Mouse (Mus musculus) lung, adult 10 weeks (tissue): ENCODE data around the gene Mdp1. TPM values are rescaled to one million over a fixed set of nuclear protein-coding genes. Genes with fewer than 3 reads are reported as not detected.

Source experiments
- polyA plus RNA-seq: library from polyadenylated mRNA; stranded (reverse); fragments of 350-450 nt; fragmentation: Illumina TruSeq; extraction: RNeasy Lipid Tissue Mini Kit (QIAGEN cat#74804); gene quantifications from one replicate; pipeline ENCODE4 v1.2.3, GENCODE M21; 2014; ENCODE audit warnings: low read depth, low replicate concordance; ENCODE audit not compliant: insufficient read depth

Gene Mdp1
- 36.9 TPM for polyA plus RNA-seq

GRCm38 (mm10) chr14:55659960-55660573 lies at the start of gene Mdp1:
Gene Mdp1 (minus strand): TSS chr14:55660508.

GRCm38 (mm10) chr14:55681160-55682117 lies 21.1 kb upstream of the Mdp1 start, which contains the start of gene Tinf2:
Gene Tinf2 (minus strand): TSS chr14:55681820.

GRCm38 (mm10) chr14:55671833-55672740 lies 11.8 kb upstream of the Mdp1 start, which contains the start of the genes Gmpr2 and Nedd8:
Gene Gmpr2 (plus strand): TSS chr14:55671941.
Gene Nedd8 (minus strand): TSS chr14:55672124.

GRCm38 (mm10) chr14:55649884-55650283 lies 10.4 kb downstream of the Mdp1 start, which contains the start of gene Tssk4:
Gene Tssk4 (plus strand): TSS chr14:55650184.

GRCm38 (mm10) chr14:55643060-55643907 lies 17.0 kb downstream of the Mdp1 start, which contains the start of gene Tm9sf1:
Gene Tm9sf1 (minus strand): TSS chr14:55643806.

GRCm38 (mm10) chr14:55637795-55638194 lies 22.5 kb downstream of the Mdp1 start, which contains the start of gene Gm49378:
Gene Gm49378 (minus strand): TSS chr14:55637895.

GRCm38 (mm10) chr14:55635523-55636007 lies 24.7 kb downstream of the Mdp1 start, which contains the start of gene Ipo4:
Gene Ipo4 (minus strand): TSS chr14:55635957.

GRCm38 (mm10) chr14:55617822-55618221 lies 42.5 kb downstream of the Mdp1 start, which contains the start of gene Rec8:
Gene Rec8 (plus strand): TSS chr14:55618037.

Other genes starting within 250 kb of the Mdp1 start
- 35.7 TPM for gene Dhrs4, start 181.8 kb downstream of the Mdp1 start, polyA plus RNA-seq
- 0.28 TPM for gene Carmil3, start 169.9 kb downstream of the Mdp1 start, polyA plus RNA-seq
- gene Cpne6, start 150.1 kb downstream of the Mdp1 start, polyA plus RNA-seq = not detected
- gene Nrl, start 135.5 kb downstream of the Mdp1 start, polyA plus RNA-seq = not detected
- 18.9 TPM for gene Pck2, start 120.2 kb downstream of the Mdp1 start, polyA plus RNA-seq
- 65.2 TPM for gene Dcaf11, start 100.5 kb downstream of the Mdp1 start, polyA plus RNA-seq
- gene A730061H03Rik, start 100.1 kb downstream of the Mdp1 start, polyA plus RNA-seq = not detected
- gene Fitm1, start 84.9 kb downstream of the Mdp1 start, polyA plus RNA-seq = 2.2 TPM
- 221 TPM for gene Psme1, start 82.4 kb downstream of the Mdp1 start, polyA plus RNA-seq
- gene Emc9, start 75.2 kb downstream of the Mdp1 start, polyA plus RNA-seq = 18.4 TPM
- gene Psme2, start 69.4 kb downstream of the Mdp1 start, polyA plus RNA-seq = 255 TPM
- 18.9 TPM for gene Rnf31, start 68.8 kb downstream of the Mdp1 start, polyA plus RNA-seq
- 29.5 TPM for gene Irf9, start 56.9 kb downstream of the Mdp1 start, polyA plus RNA-seq
- gene Rec8, start 42.5 kb downstream of the Mdp1 start, polyA plus RNA-seq = 6.0 TPM
- 21.4 TPM for gene Ipo4, start 24.6 kb downstream of the Mdp1 start, polyA plus RNA-seq
- gene Gm49378, start 22.6 kb downstream of the Mdp1 start, polyA plus RNA-seq = 0.34 TPM
- 41.1 TPM for gene Tm9sf1, start 16.7 kb downstream of the Mdp1 start, polyA plus RNA-seq
- 0.25 TPM for gene Tssk4, start 10.3 kb downstream of the Mdp1 start, polyA plus RNA-seq
- 17.9 TPM for gene Gmpr2, start 11.4 kb upstream of the Mdp1 start, polyA plus RNA-seq
- 225 TPM for gene Nedd8, start 11.6 kb upstream of the Mdp1 start, polyA plus RNA-seq
- 11.0 TPM for gene Tinf2, start 21.3 kb upstream of the Mdp1 start, polyA plus RNA-seq
- gene Tgm1, start 53.4 kb upstream of the Mdp1 start, polyA plus RNA-seq = 1.7 TPM
- 15.4 TPM for gene Rabggta, start 61.8 kb upstream of the Mdp1 start, polyA plus RNA-seq
- gene Dhrs1, start 85.2 kb upstream of the Mdp1 start, polyA plus RNA-seq = 57.6 TPM
- gene Nop9, start 85.2 kb upstream of the Mdp1 start, polyA plus RNA-seq = 9.1 TPM
- gene Cideb, start 98.0 kb upstream of the Mdp1 start, polyA plus RNA-seq = 2.0 TPM
- gene Ltb4r2, start 100.9 kb upstream of the Mdp1 start, polyA plus RNA-seq = 0.17 TPM
- 3.9 TPM for gene Ltb4r1, start 105.5 kb upstream of the Mdp1 start, polyA plus RNA-seq
- gene Adcy4, start 123.6 kb upstream of the Mdp1 start, polyA plus RNA-seq = 32.6 TPM
- gene Ripk3, start 128.4 kb upstream of the Mdp1 start, polyA plus RNA-seq = 7.7 TPM
- 7.2 TPM for gene Nfatc4, start 162.6 kb upstream of the Mdp1 start, polyA plus RNA-seq
- 2.9 TPM for gene Nynrin, start 193.5 kb upstream of the Mdp1 start, polyA plus RNA-seq
- gene Cbln3, start 223.9 kb upstream of the Mdp1 start, polyA plus RNA-seq = 0.04 TPM
- gene Khnyn, start 224.4 kb upstream of the Mdp1 start, polyA plus RNA-seq = 10.6 TPM
- 34.3 TPM for gene Sdr39u1, start 239.8 kb upstream of the Mdp1 start, polyA plus RNA-seq